Mouse (Mus musculus): ENCODE measurements around the gene Fam209.

DNA sequence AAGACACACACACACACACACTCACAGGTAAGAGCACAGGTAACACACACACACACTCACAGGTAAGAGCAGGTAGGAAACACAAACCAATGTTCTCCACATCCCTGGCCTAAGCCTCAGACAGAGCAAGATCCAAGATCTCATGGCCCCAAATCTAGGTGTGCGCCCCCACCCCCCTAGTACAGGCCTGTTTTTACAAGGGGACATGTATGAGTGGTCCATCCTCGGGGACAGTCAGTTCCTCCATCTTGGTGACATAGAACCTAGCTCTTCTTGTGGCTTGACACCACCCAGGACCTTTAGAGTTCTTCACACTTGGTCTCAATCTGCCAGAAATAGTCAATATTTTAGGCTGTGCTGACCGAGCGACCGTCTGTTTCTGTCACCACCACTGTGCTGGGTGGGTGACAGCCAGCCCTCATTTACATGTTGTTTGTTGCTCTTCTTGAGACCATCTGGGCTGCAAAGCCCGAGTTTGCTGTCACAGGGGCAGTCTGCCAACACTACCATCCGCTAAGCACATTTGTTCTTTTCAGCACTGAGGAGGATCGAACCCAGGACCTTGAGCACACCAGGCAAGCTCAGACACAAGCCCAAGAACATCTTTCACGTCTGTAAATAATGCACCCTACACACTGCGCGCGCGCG lies 11.6 kb downstream of the Fam209 start:
- TF ChIP-seq CTCF (IDR thresholded peaks at IDR 0.05; ENCODE audit: borderline replicate concordance, extremely low read depth, insufficient read depth, insufficient read length) (no peak), POLR2A (IDR thresholded peaks at IDR 0.05; ENCODE audit: borderline replicate concordance, extremely low read depth, insufficient read depth, insufficient read length, poor library complexity, severe bottlenecking) (no peak)

Measured in brain, embryonic 14.5 days (tissue).